Mouse (Mus musculus) MEL (cell line): ENCODE results near the gene Cd68. TPM values are rescaled to one million over a fixed set of nuclear protein-coding genes. Genes with fewer than 3 reads are reported as not detected.

ENCODE experiments used
- DNase-seq: peaks from one replicate; pipeline ENCODE4 v3.0.0; 2011; ENCODE audit warnings: low read depth, low spot score
- H3K27ac ChIP-seq: 2 replicates; pipeline ENCODE4 v1.5.1; 2012; ENCODE audit warnings: low read depth, mild to moderate bottlenecking, control low read depth, low read length, moderate library complexity; ENCODE audit not compliant: control insufficient read depth
- H3K27me3 ChIP-seq, 2 experiments: fragments of 150-350 bp in 1 of 2; sonication (generic) in 1 of 2; 2 replicates each; pipeline ENCODE4 v1.6.1; 2012; ENCODE audit warnings: low read length in 2 of 2, mild to moderate bottlenecking in 2 of 2, improper control_type of control experiment in 1 of 2, moderate library complexity in 1 of 2; ENCODE audit not compliant: insufficient read depth in 2 of 2, control insufficient read depth in 1 of 2
- H3K36me3 ChIP-seq, 2 experiments: 2 replicates each; pipeline ENCODE4 v1.6.1; 2012 to 2014; ENCODE audit warnings: low read length in 2 of 2, improper control_type of control experiment in 1 of 2, inconsistent platforms in 1 of 2, mild to moderate bottlenecking in 1 of 2; ENCODE audit not compliant: insufficient read depth in 2 of 2, control insufficient read depth in 1 of 2
- H3K4me1 ChIP-seq, 2 experiments: fragments of 150-350 bp in 1 of 2; sonication (generic) in 1 of 2; 2 replicates each; pipeline ENCODE4 v1.6.1; 2012; ENCODE audit warnings: low read length in 2 of 2, improper control_type of control experiment in 1 of 2, mild to moderate bottlenecking in 1 of 2; ENCODE audit not compliant: insufficient read depth in 2 of 2, control insufficient read depth in 1 of 2
- H3K4me3 ChIP-seq, 2 experiments: fragments of 150-350 bp in 1 of 2; sonication (generic) in 1 of 2; 2 replicates each; pipeline ENCODE4 v1.5.1; 2012; ENCODE audit warnings: low read depth in 2 of 2, low read length in 2 of 2, mild to moderate bottlenecking in 2 of 2, moderate library complexity in 2 of 2, control low read depth in 1 of 2, improper control_type of control experiment in 1 of 2; ENCODE audit not compliant: control insufficient read depth in 1 of 2, insufficient read depth in 1 of 2
- H3K79me2 ChIP-seq: 2 replicates; pipeline ENCODE4 v1.6.1; 2012; ENCODE audit warnings: mild to moderate bottlenecking, low read length, moderate library complexity; ENCODE audit not compliant: control insufficient read depth, poor library complexity, insufficient read depth
- H3K9ac ChIP-seq: 2 replicates; pipeline ENCODE4 v1.6.1; 2012; ENCODE audit warnings: low read depth, mild to moderate bottlenecking, control low read depth, low read length, moderate library complexity; ENCODE audit not compliant: control insufficient read depth, poor library complexity, severe bottlenecking
- H3K9me3 ChIP-seq: fragments of 150-350 bp; sonication (generic); replicated peaks from 2 replicates; pipeline ENCODE4 v1.6.1; 2012; ENCODE audit warnings: mild to moderate bottlenecking, low read length, improper control_type of control experiment, moderate library complexity; ENCODE audit not compliant: insufficient read depth
- CHD1 ChIP-seq: IDR thresholded peaks from 2 replicates; pipeline ENCODE4 v1.6.1; 2012; ENCODE audit warnings: low read depth, mild to moderate bottlenecking, inconsistent platforms, low read length, improper control_type of control experiment
- CTCF ChIP-seq, 3 experiments: IDR thresholded peaks in 2 of 3; conservative IDR thresholded peaks in 1 of 3; 2 replicates each; pipeline ENCODE4 v1.5.1; 2011 to 2012; ENCODE audit warnings: low read length in 3 of 3, low read depth in 2 of 3, mild to moderate bottlenecking in 2 of 3, improper control_type of control experiment in 1 of 3, inconsistent platforms in 1 of 3, mixed read lengths in 1 of 3, moderate library complexity in 1 of 3; ENCODE audit not compliant: control insufficient read depth in 1 of 3, insufficient read depth in 1 of 3, poor library complexity in 1 of 3, severe bottlenecking in 1 of 3
- E2F4 ChIP-seq: IDR thresholded peaks from 2 replicates; pipeline ENCODE4 v1.6.1; 2011; ENCODE audit warnings: low read depth, low read length, improper control_type of control experiment, borderline replicate concordance
- ELF1 ChIP-seq: IDR thresholded peaks from 2 replicates; pipeline ENCODE4 v1.6.1; 2014; ENCODE audit warnings: low read depth, mild to moderate bottlenecking, inconsistent platforms, low read length, improper control_type of control experiment, moderate library complexity
- EP300 ChIP-seq, 2 experiments: IDR thresholded peaks; 2 replicates each; pipeline ENCODE4 v1.6.1; 2011; ENCODE audit warnings: improper control_type of control experiment in 2 of 2, low read length in 2 of 2, low read depth in 1 of 2, mild to moderate bottlenecking in 1 of 2
- ETS1 ChIP-seq: IDR thresholded peaks from 2 replicates; pipeline ENCODE4 v1.6.1; 2012; ENCODE audit warnings: low read depth, mild to moderate bottlenecking, inconsistent platforms, low read length, improper control_type of control experiment, moderate library complexity
- GABPA ChIP-seq: IDR thresholded peaks from 2 replicates; pipeline ENCODE4 v1.6.1; 2012; ENCODE audit warnings: low read depth, mild to moderate bottlenecking, inconsistent platforms, low read length, improper control_type of control experiment, moderate library complexity
- KAT2A ChIP-seq: conservative IDR thresholded peaks from 2 replicates; pipeline ENCODE4 v1.6.1; 2012; ENCODE audit warnings: low read depth, low read length, improper control_type of control experiment, inconsistent platforms
- MAZ ChIP-seq: IDR thresholded peaks from 2 replicates; pipeline ENCODE4 v1.6.1; 2012; ENCODE audit warnings: low read depth, mild to moderate bottlenecking, inconsistent platforms, low read length, improper control_type of control experiment
- MEF2A ChIP-seq: IDR thresholded peaks from 2 replicates; pipeline ENCODE4 v1.6.1; 2014; ENCODE audit warnings: low read depth, mild to moderate bottlenecking, inconsistent platforms, low read length, improper control_type of control experiment; ENCODE audit not compliant: poor library complexity, insufficient replicate concordance, severe bottlenecking; ENCODE audit errors: extremely low read depth
- MXI1 ChIP-seq: IDR thresholded peaks from 2 replicates; pipeline ENCODE4 v1.6.1; 2011; ENCODE audit warnings: mild to moderate bottlenecking, low read depth, low read length, improper control_type of control experiment
- NELFE ChIP-seq: IDR thresholded peaks from 2 replicates; pipeline ENCODE4 v1.6.1; 2011; ENCODE audit warnings: low read depth, low read length, improper control_type of control experiment
- NRF1 ChIP-seq: IDR thresholded peaks from 2 replicates; pipeline ENCODE4 v1.6.1; 2014; ENCODE audit warnings: low read depth, mild to moderate bottlenecking, inconsistent platforms, low read length, improper control_type of control experiment, moderate library complexity; ENCODE audit not compliant: poor library complexity, insufficient read depth, severe bottlenecking
- POLR2AphosphoS2 ChIP-seq: IDR thresholded peaks from 2 replicates; pipeline ENCODE4 v1.6.1; 2011; ENCODE audit warnings: low read length, improper control_type of control experiment
- POLR2AphosphoS5 ChIP-seq: IDR thresholded peaks from 2 replicates; pipeline ENCODE4 v1.6.1; 2012; ENCODE audit warnings: low read depth, borderline replicate concordance, mild to moderate bottlenecking, inconsistent platforms, low read length, moderate library complexity, mixed read lengths
- RAD21 ChIP-seq: IDR thresholded peaks from 2 replicates; pipeline ENCODE4 v1.6.1; 2011; ENCODE audit warnings: mild to moderate bottlenecking, low read depth, low read length, improper control_type of control experiment
- RCOR1 ChIP-seq: IDR thresholded peaks from 2 replicates; pipeline ENCODE4 v1.6.1; 2012; ENCODE audit warnings: low read depth, mild to moderate bottlenecking, inconsistent platforms, low read length, improper control_type of control experiment
- TCF12 ChIP-seq: IDR thresholded peaks from 2 replicates; pipeline ENCODE4 v1.6.1; 2014; ENCODE audit warnings: low read depth, mild to moderate bottlenecking, inconsistent platforms, low read length, improper control_type of control experiment, moderate library complexity
- UBTF ChIP-seq: IDR thresholded peaks from 2 replicates; pipeline ENCODE4 v1.6.1; 2012; ENCODE audit warnings: low read depth, mild to moderate bottlenecking, inconsistent platforms, low read length, improper control_type of control experiment, moderate library complexity, borderline replicate concordance; ENCODE audit not compliant: insufficient read depth
- USF1 ChIP-seq: IDR thresholded peaks from 2 replicates; pipeline ENCODE4 v1.6.1; 2014; ENCODE audit warnings: low read depth, mild to moderate bottlenecking, inconsistent platforms, low read length, improper control_type of control experiment, moderate library complexity
- ZC3H11A ChIP-seq: IDR thresholded peaks from 2 replicates; pipeline ENCODE4 v1.6.1; 2012; ENCODE audit warnings: low read depth, mild to moderate bottlenecking, inconsistent platforms, low read length, improper control_type of control experiment
- ZKSCAN1 ChIP-seq: IDR thresholded peaks from 2 replicates; pipeline ENCODE4 v1.6.1; 2012; ENCODE audit warnings: low read depth, mild to moderate bottlenecking, inconsistent platforms, low read length, improper control_type of control experiment, moderate library complexity
- ZMIZ1 ChIP-seq: IDR thresholded peaks from 2 replicates; pipeline ENCODE4 v1.6.1; 2012; ENCODE audit warnings: low read depth, mild to moderate bottlenecking, inconsistent platforms, low read length, improper control_type of control experiment, moderate library complexity
- ZNF384 ChIP-seq: IDR thresholded peaks from 2 replicates; pipeline ENCODE4 v1.6.1; 2012; ENCODE audit warnings: low read depth, mild to moderate bottlenecking, inconsistent platforms, low read length, improper control_type of control experiment
- polyA plus RNA-seq, 2 experiments: library from polyadenylated mRNA; stranded (reverse) in 1 of 2; unstranded in 1 of 2; fragments of >175 nt in 1 of 2; fragments of >200 nt in 1 of 2; gene quantifications; 2 replicates each; pipeline versions ENCODE4 v1.2.1 to v1.2.4; 2012; ENCODE audit warnings: low replicate concordance in 2 of 2, low read depth in 1 of 2; ENCODE audit not compliant: insufficient read length in 2 of 2, insufficient read depth in 1 of 2, missing spikeins in 1 of 2
- total RNA-seq: library from RNA; depleted of rRNA; stranded (reverse); fragments of 300-350 nt; gene quantifications from 2 replicates; pipeline ENCODE4 v1.2.3, GENCODE M21; 2012

The Cd68 gene
- total and polyA plus RNA-seq, 3 experiments = 5.3 to 19.8 TPM; not detected in 1

DNA sequence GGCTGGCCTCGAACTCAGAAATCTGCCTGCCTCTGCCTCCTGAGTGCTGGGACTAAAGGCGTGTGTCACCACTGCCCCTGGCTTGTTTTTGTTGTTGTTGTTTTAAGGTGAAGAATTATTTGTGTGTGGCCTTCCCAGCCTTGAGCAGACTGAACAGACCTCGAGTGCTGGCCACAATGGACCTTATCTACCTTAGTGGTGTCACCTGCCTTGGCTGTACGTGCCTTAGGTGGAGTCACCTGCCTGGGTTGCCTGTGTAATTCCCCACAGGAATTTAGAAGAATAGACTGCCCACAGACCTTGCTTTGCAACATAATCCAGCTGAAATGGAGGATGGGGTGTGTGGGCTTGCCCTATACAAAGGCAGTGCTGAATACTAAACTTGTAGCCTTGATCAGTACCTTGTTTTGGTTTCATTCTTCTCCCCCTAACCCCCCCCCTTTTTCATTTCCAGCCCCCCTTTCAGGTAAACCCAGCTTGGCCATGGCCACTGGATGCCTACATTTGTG lies 42.0 kb upstream of the Cd68 start:
- H3K27me3 ChIP-seq = peaks cover 0 to 2% of the 10 kb centered on the region in 2 experiments; a peak in 1 of 4 replicates
- no peak overlapping the region for H3K9ac ChIP-seq
- no peaks in the 10 kb centered on the region for H3K9me3 ChIP-seq
- no peak overlapping the region for H3K4me3 ChIP-seq
- H3K27ac ChIP-seq = no peak overlapping the region
- no peak for TF ChIP-seq CTCF (IDR thresholded peaks at IDR 0.05 in 2 of 3, conservative IDR thresholded peaks at IDR 0.05 in 1 of 3; ENCODE audit: control insufficient read depth in 1 of 3, insufficient read depth in 1 of 3, low read depth in 2 of 3, low read length in 3 of 3, poor library complexity in 1 of 3, severe bottlenecking in 1 of 3)
- no peak for TF ChIP-seq MAZ
- no peak for TF ChIP-seq KAT2A
- TF ChIP-seq UBTF = no peak
- TF ChIP-seq ELF1 = no peak
- no peak for TF ChIP-seq ZMIZ1
- TF ChIP-seq ZNF384 = no peak
- TF ChIP-seq MEF2A = no peak
- TF ChIP-seq GABPA = no peak
- TF ChIP-seq MXI1 = no peak
- TF ChIP-seq RCOR1 = no peak
- no peak for TF ChIP-seq POLR2AphosphoS2
- TF ChIP-seq NELFE = no peak
- TF ChIP-seq E2F4 = no peak
- no peak for TF ChIP-seq ZKSCAN1
- no peak for TF ChIP-seq TCF12
- no peak for TF ChIP-seq USF1
- no peak for TF ChIP-seq POLR2AphosphoS5
- TF ChIP-seq ZC3H11A = no peak
- TF ChIP-seq EP300 (IDR thresholded peaks at IDR 0.05; ENCODE audit: low read depth in 1 of 2, low read length in 2 of 2) = no peak
- no peak for DNase-seq
- no peaks in the 10 kb centered on the region for H3K4me1 ChIP-seq
- H3K36me3 ChIP-seq = no peaks in the 10 kb centered on the region
- no peaks in the 10 kb centered on the region for H3K79me2 ChIP-seq

DNA sequence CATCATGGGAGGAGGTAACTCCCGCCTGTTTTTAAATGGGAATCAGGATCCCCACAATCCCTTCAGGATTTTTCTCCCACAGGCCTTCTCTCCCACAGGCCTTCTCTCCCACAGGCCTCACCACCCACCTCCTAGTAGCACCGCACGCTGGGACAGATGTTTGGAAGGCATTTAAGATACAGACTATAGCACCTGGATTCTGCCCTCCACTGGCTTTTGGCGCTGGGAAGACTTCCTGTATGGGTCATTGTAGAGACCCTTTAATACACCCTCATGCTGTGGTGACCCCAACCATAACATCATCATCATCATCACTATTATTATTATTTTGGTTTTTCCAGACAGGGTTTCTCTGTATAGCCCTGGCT lies 41.5 kb upstream of the Cd68 start:
- TF ChIP-seq POLR2AphosphoS5 (no peak), MXI1 (no peak), NRF1 (no peak), RAD21 (no peak), ZC3H11A (no peak), UBTF (no peak), CHD1 (no peak), ETS1 (no peak)
- H3K36me3 ChIP-seq = no peaks in the 10 kb centered on the region
- no peak overlapping the region for H3K27ac ChIP-seq
- H3K79me2 ChIP-seq = no peaks in the 10 kb centered on the region
- H3K4me1 ChIP-seq = no peaks in the 10 kb centered on the region
- H3K4me3 ChIP-seq = no peak overlapping the region
- H3K9ac ChIP-seq = no peak overlapping the region
- no peak for DNase-seq
- H3K27me3 ChIP-seq = peaks cover 0 to 2% of the 10 kb centered on the region in 2 experiments; a peak in 1 of 4 replicates
- no peaks in the 10 kb centered on the region for H3K9me3 ChIP-seq
